Mouse (Mus musculus) embryonic fibroblast, embryonic 13.5 days (primary cell): ENCODE measurements around the gene Il9r.

ENCODE experiments used
- CTCF ChIP-seq: IDR thresholded peaks from 2 replicates; pipeline ENCODE4 v1.5.1; 2011; ENCODE audit warnings: mild to moderate bottlenecking, control low read depth, low read length, moderate library complexity, borderline replicate concordance; ENCODE audit not compliant: insufficient read depth
- POLR2A ChIP-seq: IDR thresholded peaks from 2 replicates; pipeline ENCODE4 v1.6.1; 2011; ENCODE audit warnings: low read depth, mild to moderate bottlenecking, control low read depth, low read length, moderate library complexity

DNA sequence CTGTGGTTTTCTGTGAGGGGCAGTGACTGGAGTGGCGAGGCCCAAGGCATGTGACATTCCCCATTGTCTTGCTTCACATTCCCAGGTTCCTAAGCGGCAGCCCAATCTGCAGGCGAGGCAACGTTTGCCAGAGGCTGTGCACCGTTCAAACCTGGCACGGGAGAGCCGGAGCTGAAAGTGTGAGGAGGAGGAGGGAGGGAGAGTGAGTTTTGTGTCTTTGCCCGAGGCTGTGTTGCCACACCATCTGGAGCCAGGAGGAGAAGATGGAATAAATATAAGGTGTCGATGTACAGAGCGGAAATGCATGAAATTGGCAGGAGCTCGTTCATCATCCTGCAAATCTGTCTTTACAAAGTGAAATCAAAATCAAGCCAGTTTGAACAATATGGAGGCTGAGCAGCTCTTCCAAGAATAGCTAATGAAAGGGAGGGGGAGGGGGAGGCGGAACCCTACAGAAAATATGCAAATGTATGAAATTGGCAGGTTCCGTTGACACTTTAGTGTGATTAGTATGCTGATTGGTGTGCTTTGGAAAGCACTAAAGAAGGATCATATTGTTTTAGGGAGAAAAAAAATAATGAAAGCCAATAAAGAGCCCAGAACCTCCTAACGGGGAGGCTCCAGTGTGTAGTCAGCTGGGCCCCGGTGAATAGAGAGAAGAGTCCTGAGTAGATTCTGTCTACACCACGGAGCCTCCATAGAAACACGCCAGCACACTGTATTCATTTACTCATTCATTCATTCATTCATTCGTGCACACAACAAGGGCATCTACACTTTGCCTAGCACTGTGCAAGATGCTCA, 42.1 kb downstream of the Il9r start:
- TF ChIP-seq POLR2A (no peak), CTCF (no peak)
